Mouse (Mus musculus): ENCODE results near the gene Nyap2.
"Not testable (repeated sequence)": the region's sequence is repeated elsewhere in the genome, so short reads cannot be mapped to it uniquely, and the experiment has no call there.

Gene Nyap2

GRCm38 (mm10) chr1:81209536-81209935 lies 132.8 kb downstream of the Nyap2 start:
- DNase-seq = peak; percentile 17

GRCm38 (mm10) chr1:81211491-81211890 lies 134.7 kb downstream of the Nyap2 start:
- no peak for DNase-seq

GRCm38 (mm10) chr1:81219790-81220189 lies 143.0 kb downstream of the Nyap2 start:
- no peak for DNase-seq

GRCm38 (mm10) chr1:81231759-81232406 lies 155.1 kb downstream of the Nyap2 start:
- DNase-seq = no peak

- not testable (repeated sequence) for DNase-seq
These were observed 155.6 kb downstream of the Nyap2 start for GRCm38 (mm10) chr1:81232407-81232789.

GRCm38 (mm10) chr1:81248447-81249205 lies 171.9 kb downstream of the Nyap2 start:
- DNase-seq = no peak

GRCm38 (mm10) chr1:81250068-81250467 lies 173.3 kb downstream of the Nyap2 start:
- DNase-seq = no peak

GRCm38 (mm10) chr1:81266441-81266840 lies 189.7 kb downstream of the Nyap2 start:
- no peak for DNase-seq

GRCm38 (mm10) chr1:81280978-81281377 lies 204.2 kb downstream of the Nyap2 start:
- DNase-seq = no peak

GRCm38 (mm10) chr1:81285633-81286032 lies 208.9 kb downstream of the Nyap2 start:
- DNase-seq = no peak

- peak; percentile 11 for DNase-seq
These were observed 210.3 kb downstream of the Nyap2 start for GRCm38 (mm10) chr1:81287088-81287487.

GRCm38 (mm10) chr1:81300735-81301134 lies 224.0 kb downstream of the Nyap2 start:
- peak; percentile 16 for DNase-seq

GRCm38 (mm10) chr1:81301661-81302060 lies 224.9 kb downstream of the Nyap2 start:
- DNase-seq = peak; percentile 33

GRCm38 (mm10) chr1:81303389-81303788 lies 226.6 kb downstream of the Nyap2 start:
- no peak for DNase-seq

- DNase-seq = no peak
These were observed 230.7 kb downstream of the Nyap2 start for GRCm38 (mm10) chr1:81307407-81307806.

- no peak for DNase-seq
These were observed 231.2 kb downstream of the Nyap2 start for GRCm38 (mm10) chr1:81307934-81308333.

GRCm38 (mm10) chr1:81310087-81310626 lies 233.4 kb downstream of the Nyap2 start:
- no peak for DNase-seq

GRCm38 (mm10) chr1:81316403-81316994 lies 239.7 kb downstream of the Nyap2 start:
- peak; percentile 58 for DNase-seq

- DNase-seq = no peak
These were observed 240.3 kb downstream of the Nyap2 start for GRCm38 (mm10) chr1:81316995-81317413.

GRCm38 (mm10) chr1:81387722-81388121 lies 311.0 kb downstream of the Nyap2 start:
- DNase-seq = no peak

Data from cerebellum, adult 9-11 months (tissue).